Mouse (Mus musculus) hindbrain, postnatal 0 days (tissue): Measurements from ENCODE around the gene Gm9736. TPM values are rescaled to one million over a fixed set of nuclear protein-coding genes. Genes with fewer than 3 reads are reported as not detected.
"Not testable (repeated sequence)": the region's sequence is repeated elsewhere in the genome, so short reads cannot be mapped to it uniquely, and the experiment has no call there.

Experiments
- ATAC-seq: fragments of 200-750 bp; cut with Nextera tagmentation; 2 replicates; pipeline ENCODE4 v1.8.0; 2017; ENCODE audit warnings: mild to moderate bottlenecking, moderate TSS enrichment, moderate library complexity
- DNase-seq: peaks from one replicate; pipeline ENCODE4 v3.0.0-alpha.2; 2015; ENCODE audit warnings: low spot score
- H3K27ac ChIP-seq: fragments of 300-500 bp; sonication (generic); 2 replicates; pipeline ENCODE4 v1.5.1; 2014; ENCODE audit warnings: mild to moderate bottlenecking
- H3K27me3 ChIP-seq: fragments of 300-500 bp; sonication (generic); 2 replicates; pipeline ENCODE4 v1.6.1; 2014; ENCODE audit warnings: low read length, mixed read lengths; ENCODE audit not compliant: insufficient read depth
- H3K36me3 ChIP-seq: fragments of 300-500 bp; sonication (generic); 2 replicates; pipeline ENCODE4 v1.6.1; 2014; ENCODE audit warnings: low read length, mixed read lengths; ENCODE audit not compliant: insufficient read depth
- H3K4me1 ChIP-seq: fragments of 300-500 bp; sonication (generic); 2 replicates; pipeline ENCODE4 v1.6.1; 2014; ENCODE audit warnings: antibody characterized with exemption, low read length, mixed read lengths; ENCODE audit not compliant: insufficient read depth
- H3K4me2 ChIP-seq: fragments of 300-500 bp; sonication (generic); 2 replicates; pipeline ENCODE4 v1.6.1; 2014; ENCODE audit warnings: low read depth, mild to moderate bottlenecking, low read length, moderate library complexity, mixed read lengths
- H3K4me3 ChIP-seq: fragments of 300-500 bp; sonication (generic); 2 replicates; pipeline ENCODE4 v1.5.1; 2014; ENCODE audit warnings: low read length
- H3K9ac ChIP-seq: fragments of 300-500 bp; sonication (generic); replicated peaks from 2 replicates; pipeline ENCODE4 v1.6.1; 2014; ENCODE audit warnings: mild to moderate bottlenecking, low read length, moderate library complexity, mixed read lengths
- H3K9me3 ChIP-seq: fragments of 300-500 bp; sonication (generic); 2 replicates; pipeline ENCODE4 v1.6.1; 2016; ENCODE audit warnings: low read length, mixed read lengths
- CTCF ChIP-seq: IDR thresholded peaks from 2 replicates; pipeline ENCODE4 v1.5.1; 2016; ENCODE audit warnings: antibody characterized with exemption, control low read depth, low read depth
- WGBS: fragments of 180-500 bp; shearing (Covaris S2); extraction: QIAGEN DNeasy Blood & Tissue Kit; methylation state at CpG from one replicate; pipeline ENCODE4 v1.1.7; 2014; 5-methylcytosine and 5-hydroxymethylcytosine counted together
- polyA plus RNA-seq: library from polyadenylated mRNA; unstranded; fragments of >200 nt; fragmentation: Nextera tagmentation; extraction: Ambion mirVana; gene quantifications from 2 replicates; pipeline ENCODE4 v1.2.1, GENCODE M21; 2015
- total RNA-seq: library from RNA; depleted of rRNA; stranded (reverse); fragments of >200 nt; gene quantifications from 2 replicates; pipeline ENCODE4 v1.2.3, GENCODE M21; 2014; rRNA removed

The Gm9736 gene
- total and polyA plus RNA-seq, 2 experiments from 2014 or later = not detected

GRCm38 (mm10) chr10:77715507-77715906 lies 35.6 kb downstream of the Gm9736 start, which contains the start of gene Gm10142:
Gene Gm10142, plus strand, starts transcription at chr10:77715807.
- Histone ChIP-seq H3K27me3 (no peaks in the 10 kb centered on the region), H3K9me3 (0 out of 2 replicates have a peak, but pooled peaks cover 2% of the 10 kb centered on the region), H3K9ac (no peak within 1 kb of the TSS), H3K36me3 (no peaks in the 10 kb centered on the region), H3K4me2 (no peak within 1 kb of the TSS), H3K4me1 (no peaks in the 10 kb centered on the region), H3K4me3 (no peak within 1 kb of the TSS), H3K27ac (no peak within 1 kb of the TSS)
- DNase-seq (no peak), ATAC-seq (no peak)
- WGBS = 88% methylated on average over 1 of the region's 1 CpGs
- TF ChIP-seq CTCF = no peak

DNA sequence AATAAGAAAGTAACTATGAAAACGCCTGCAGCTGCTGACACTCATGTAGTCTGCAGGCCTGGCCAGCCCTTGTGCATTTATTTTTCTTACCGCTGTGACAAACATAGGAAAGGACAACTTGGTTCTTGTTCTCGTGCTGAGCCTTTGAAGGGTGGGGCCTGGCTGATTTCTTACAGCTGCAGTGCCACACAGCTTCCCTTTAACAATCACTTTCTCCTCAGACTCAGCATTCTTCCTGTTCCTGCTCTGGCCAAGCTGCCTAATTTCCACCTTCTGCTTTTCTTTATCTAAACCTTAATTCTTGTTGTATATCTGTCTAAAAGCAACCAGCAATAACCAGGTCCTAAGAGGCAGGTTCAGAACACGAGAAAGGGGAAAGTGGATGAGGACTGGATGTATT lies 37.4 kb downstream of the Gm9736 start:
- no peak overlapping the region for H3K4me3 ChIP-seq
- H3K9me3 ChIP-seq = no peaks in the 10 kb centered on the region
- no peaks in the 10 kb centered on the region for H3K4me1 ChIP-seq
- no peak overlapping the region for H3K27ac ChIP-seq
- H3K27me3 ChIP-seq = no peaks in the 10 kb centered on the region
- H3K4me2 ChIP-seq = no peak overlapping the region
- H3K36me3 ChIP-seq = no peaks in the 10 kb centered on the region
- ATAC-seq (no peak), DNase-seq (no peak)
- 65% methylated on average over 4 of the region's 4 CpGs for WGBS
- no peak overlapping the region for H3K9ac ChIP-seq
- no peak for TF ChIP-seq CTCF

DNA sequence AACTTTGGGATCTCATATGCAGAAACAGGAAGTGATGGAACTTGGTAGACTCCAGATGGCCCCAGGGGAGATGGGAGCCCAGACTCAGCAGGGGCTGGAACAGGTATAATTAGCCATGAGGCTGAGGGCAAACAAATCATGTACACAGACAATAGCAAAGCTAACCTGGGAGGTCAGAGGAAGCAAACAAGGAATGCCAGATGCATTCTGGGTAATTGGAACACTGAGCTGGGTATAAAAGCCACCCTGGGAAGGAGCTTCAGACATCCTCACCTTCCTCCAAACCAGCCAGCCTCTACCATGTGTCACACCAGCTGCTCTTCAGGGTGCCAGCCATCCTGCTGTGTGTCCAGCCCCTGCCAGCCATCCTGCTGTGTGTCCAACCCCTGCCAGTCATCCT lies 40.0 kb downstream of the Gm9736 start, which contains the start of gene Gm10024:
TSS of gene Gm10024 (plus strand) at position 301 of the 400 bp plus-strand sequence.
- H3K4me2 ChIP-seq, DNase-seq, H3K27ac ChIP-seq, H3K4me3 ChIP-seq, H3K36me3 ChIP-seq, ATAC-seq, H3K9me3 ChIP-seq, H3K9ac ChIP-seq, H3K4me1 ChIP-seq, H3K27me3 ChIP-seq: not testable (repeated sequence)

GRCm38 (mm10) chr10:77709831-77710230 lies 41.3 kb downstream of the Gm9736 start:
- ATAC-seq (no peak), DNase-seq (peak; percentile 43)
- Histone ChIP-seq H3K4me3 (no peak overlapping the region), H3K27me3 (no peaks in the 10 kb centered on the region), H3K9me3 (0 out of 2 replicates have a peak, but pooled peaks cover 5% of the 10 kb centered on the region), H3K4me1 (no peaks in the 10 kb centered on the region), H3K9ac (no peak overlapping the region), H3K36me3 (no peaks in the 10 kb centered on the region), H3K27ac (no peak overlapping the region), H3K4me2 (no peak overlapping the region)
- TF ChIP-seq CTCF = peak; percentile 44
- WGBS = 86% methylated on average over 3 of the region's 3 CpGs

GRCm38 (mm10) chr10:77706326-77706725 lies 44.8 kb downstream of the Gm9736 start, which contains the start of gene Gm10272:
Gene Gm10272, plus strand, starts transcription at chr10:77706626.
- no peaks in the 10 kb centered on the region for H3K4me1 ChIP-seq
- 0 out of 2 replicates have a peak, but pooled peaks cover 8% of the 10 kb centered on the region for H3K9me3 ChIP-seq
- no peak within 1 kb of the TSS for H3K27ac ChIP-seq
- no peak for TF ChIP-seq CTCF
- no peaks in the 10 kb centered on the region for H3K36me3 ChIP-seq
- H3K4me2 ChIP-seq = no peak within 1 kb of the TSS
- H3K9ac ChIP-seq = no peak within 1 kb of the TSS
- no peaks in the 10 kb centered on the region for H3K27me3 ChIP-seq
- H3K4me3 ChIP-seq = no peak within 1 kb of the TSS
- 92% methylated on average over 1 of the region's 1 CpGs for WGBS
- DNase-seq = no peak
- ATAC-seq = no peak

Other genes with a start within 250 kb of the Gm9736 start
Only the 30 nearest of the 32 such genes appear.
- gene Itgb2, start 221.1 kb downstream of the Gm9736 start, total RNA-seq = 0.68 and 1.9 TPM in 2 replicates
- gene Itgb2, start 221.1 kb downstream of the Gm9736 start, polyA plus RNA-seq = 0.87 and 1.0 TPM in 2 replicates
- gene Pttg1ip, start 169.6 kb downstream of the Gm9736 start, total RNA-seq = 85.9 and 94.0 TPM in 2 replicates
- gene Pttg1ip, start 169.6 kb downstream of the Gm9736 start, polyA plus RNA-seq = 87.3 and 87.5 TPM in 2 replicates
- gene Sumo3, start 145.3 kb downstream of the Gm9736 start, total RNA-seq = 217 and 218 TPM in 2 replicates
- gene Sumo3, start 145.3 kb downstream of the Gm9736 start, polyA plus RNA-seq = 330 and 348 TPM in 2 replicates
- gene Gm49325, start 145.2 kb downstream of the Gm9736 start, total RNA-seq = 4.0 TPM in 1 of 2 replicates, not detected in the other
- gene Gm49325, start 145.2 kb downstream of the Gm9736 start, polyA plus RNA-seq = 11.1 and 12.8 TPM in 2 replicates
- 45.1 and 48.3 TPM in 2 replicates for gene Ube2g2, start 129.1 kb downstream of the Gm9736 start, total RNA-seq
- 65.8 and 73.8 TPM in 2 replicates for gene Ube2g2, start 129.1 kb downstream of the Gm9736 start, polyA plus RNA-seq
- gene Tspear, start 64.8 kb downstream of the Gm9736 start, total RNA-seq = 0.42 and 4.4 TPM in 2 replicates
- 0.93 and 1.3 TPM in 2 replicates for gene Tspear, start 64.8 kb downstream of the Gm9736 start, polyA plus RNA-seq
- not detected in 2 replicates for gene Gm19402, start 60.6 kb downstream of the Gm9736 start, total RNA-seq
- gene Gm19402, start 60.6 kb downstream of the Gm9736 start, polyA plus RNA-seq = not detected in 2 replicates
- gene Gm9508, start 54.1 kb downstream of the Gm9736 start, total RNA-seq = not detected in 2 replicates
- gene Gm9508, start 54.1 kb downstream of the Gm9736 start, polyA plus RNA-seq = not detected in 2 replicates
- not detected in 2 replicates for gene Gm10272, start 44.7 kb downstream of the Gm9736 start, total RNA-seq
- gene Gm10272, start 44.7 kb downstream of the Gm9736 start, polyA plus RNA-seq = not detected in 2 replicates
- gene Gm10024, start 39.9 kb downstream of the Gm9736 start, total RNA-seq = not detected in 2 replicates
- not detected in 2 replicates for gene Gm10024, start 39.9 kb downstream of the Gm9736 start, polyA plus RNA-seq
- gene Gm10142, start 35.5 kb downstream of the Gm9736 start, total RNA-seq = not detected in 2 replicates
- not detected in 2 replicates for gene Gm10142, start 35.5 kb downstream of the Gm9736 start, polyA plus RNA-seq
- gene Krtap12-1, start 30.8 kb downstream of the Gm9736 start, total RNA-seq = not detected in 2 replicates
- not detected in 2 replicates for gene Krtap12-1, start 30.8 kb downstream of the Gm9736 start, polyA plus RNA-seq
- not detected in 2 replicates for gene Gm10100, start 24.9 kb downstream of the Gm9736 start, total RNA-seq
- not detected in 2 replicates for gene Gm10100, start 24.9 kb downstream of the Gm9736 start, polyA plus RNA-seq
- gene Gm18596, start 8.7 kb downstream of the Gm9736 start, total RNA-seq = not detected in 2 replicates
- not detected in 2 replicates for gene Gm18596, start 8.7 kb downstream of the Gm9736 start, polyA plus RNA-seq
- gene Gm3233, start 8.3 kb upstream of the Gm9736 start, total RNA-seq = not detected in 2 replicates
- gene Gm3233, start 8.3 kb upstream of the Gm9736 start, polyA plus RNA-seq = not detected in 2 replicates
- gene Gm3238, start 20.0 kb upstream of the Gm9736 start, total RNA-seq = not detected in 2 replicates
- gene Gm3238, start 20.0 kb upstream of the Gm9736 start, polyA plus RNA-seq = not detected in 2 replicates
- not detected in 2 replicates for gene Gm7138, start 25.6 kb upstream of the Gm9736 start, total RNA-seq
- gene Gm7138, start 25.6 kb upstream of the Gm9736 start, polyA plus RNA-seq = not detected in 2 replicates
- gene Gm3250, start 31.2 kb upstream of the Gm9736 start, total RNA-seq = not detected in 2 replicates
- gene Gm3250, start 31.2 kb upstream of the Gm9736 start, polyA plus RNA-seq = not detected in 2 replicates
- gene Gm7137, start 36.8 kb upstream of the Gm9736 start, total RNA-seq = not detected in 2 replicates
- gene Gm7137, start 36.8 kb upstream of the Gm9736 start, polyA plus RNA-seq = not detected in 2 replicates
- gene Gm9639, start 43.7 kb upstream of the Gm9736 start, total RNA-seq = not detected in 2 replicates
- not detected in 2 replicates for gene Gm9639, start 43.7 kb upstream of the Gm9736 start, polyA plus RNA-seq
- gene Gm19668, start 47.8 kb upstream of the Gm9736 start, total RNA-seq = not detected in 2 replicates
- gene Gm19668, start 47.8 kb upstream of the Gm9736 start, polyA plus RNA-seq = not detected in 2 replicates
- not detected in 2 replicates for gene Gm9507, start 60.5 kb upstream of the Gm9736 start, total RNA-seq
- gene Gm9507, start 60.5 kb upstream of the Gm9736 start, polyA plus RNA-seq = not detected in 2 replicates
- not detected in 2 replicates for gene Gm2696, start 63.3 kb upstream of the Gm9736 start, total RNA-seq
- gene Gm2696, start 63.3 kb upstream of the Gm9736 start, polyA plus RNA-seq = not detected in 2 replicates
- not detected in 2 replicates for gene Krtap10-4, start 75.7 kb upstream of the Gm9736 start, total RNA-seq
- not detected in 2 replicates for gene Krtap10-4, start 75.7 kb upstream of the Gm9736 start, polyA plus RNA-seq
- not detected in 2 replicates for gene Krtap10-10, start 84.6 kb upstream of the Gm9736 start, total RNA-seq
- not detected in 2 replicates for gene Krtap10-10, start 84.6 kb upstream of the Gm9736 start, polyA plus RNA-seq
- gene Gm36176, start 95.4 kb upstream of the Gm9736 start, total RNA-seq = not detected in 2 replicates
- not detected in 2 replicates for gene Gm36176, start 95.4 kb upstream of the Gm9736 start, polyA plus RNA-seq
- not detected in 2 replicates for gene Gm10318, start 101.5 kb upstream of the Gm9736 start, total RNA-seq
- gene Gm10318, start 101.5 kb upstream of the Gm9736 start, polyA plus RNA-seq = not detected in 2 replicates
- not detected in 2 replicates for gene Gm3285, start 110.6 kb upstream of the Gm9736 start, total RNA-seq
- gene Gm3285, start 110.6 kb upstream of the Gm9736 start, polyA plus RNA-seq = not detected in 2 replicates
- gene Lrrc3, start 151.2 kb upstream of the Gm9736 start, total RNA-seq = 27.8 and 31.4 TPM in 2 replicates
- 22.1 and 24.3 TPM in 2 replicates for gene Lrrc3, start 151.2 kb upstream of the Gm9736 start, polyA plus RNA-seq
- gene Trpm2, start 219.2 kb upstream of the Gm9736 start, total RNA-seq = 6.5 and 9.1 TPM in 2 replicates
- gene Trpm2, start 219.2 kb upstream of the Gm9736 start, polyA plus RNA-seq = 4.6 and 6.8 TPM in 2 replicates